9 mouse cellular contexts compared by ENCODE assay signal in genomic region chr12:76293192-76293591, GRCm38 (mm10). TPM values are rescaled to one million over a fixed set of nuclear protein-coding genes. Genes with fewer than 3 reads are reported as not detected.
DNase-seq lines count a peak whose midpoint lies in the region; ATAC-seq and TF ChIP-seq lines count a peak whose summit lies in the region.
"Had no signal": no experiment of that assay in that cellular context is flagged by ENCODE, and none has a peak within 500 bp of the region (broad histone marks: within the 10 kb centered on the region; RNA-seq: fewer than 3 reads in every experiment).

No protein-coding gene starts in this region.

- H3K4me3 ChIP-seq in liver, embryonic 14.5 days (ENCODE audit: insufficient read depth in 1 of 2, low read depth in 2 of 2, low read length in 2 of 2): no peak overlapping the region
- H3K4me3 ChIP-seq: hindbrain, embryonic 15.5 days had no signal

- no peaks in the 10 kb centered on the region for H3K4me1 ChIP-seq in liver, embryonic 14.5 days (replicated peaks; ENCODE audit: control insufficient read depth in 2 of 2, insufficient read depth in 2 of 2, low read length in 1 of 2)
- H3K4me1 ChIP-seq: hindbrain, embryonic 15.5 days had no signal

- TF ChIP-seq EP300 in liver, embryonic 14.5 days (IDR thresholded peaks at IDR 0.05; ENCODE audit: low read depth): no peak

- peak; percentile 43 for DNase-seq in cerebellum, adult 11 months
- peak; percentile 38 for DNase-seq in ovary, postnatal 14 days (ENCODE audit: low spot score)
- no peak for DNase-seq in ovary, adult 18-20 months (ENCODE audit: low spot score)
- DNase-seq in cerebellum, adult 8-10 months: peak; percentile 63
- no peak for DNase-seq in liver, embryonic 14.5 days (ENCODE audit: low read depth in 3 of 3, low spot score in 3 of 3)
- DNase-seq in right cerebral cortex, postnatal 4 days: peak; percentile 72

- TF ChIP-seq CTCF in liver, embryonic 14.5 days (IDR thresholded peaks at IDR 0.05; ENCODE audit: low read depth): peak; percentile 83

- WGBS in liver, embryonic 14.5 days (ENCODE audit: insufficient replicate concordance): 53% methylated on average over 7 of the region's 7 CpGs

- H3K9me3 ChIP-seq in liver, embryonic 14.5 days (ENCODE audit: control insufficient read depth, low read length): no peaks in the 10 kb centered on the region
- H3K9me3 ChIP-seq: hindbrain, embryonic 15.5 days had no signal

- no peak for ATAC-seq in cerebellum, adult (ENCODE audit: insufficient number of reproducible peaks, low FRiP score, low TSS enrichment)
- ATAC-seq in granulocyte monocyte progenitor cell, adult 5-6 weeks (replicated peaks; ENCODE audit: poor library complexity, severe bottlenecking): peak; percentile 40
- ATAC-seq in liver, embryonic 14.5 days (ENCODE audit: insufficient read depth): no peak

- no peak overlapping the region for H3K4me2 ChIP-seq in liver, embryonic 14.5 days (ENCODE audit: low read depth)
- H3K4me2 ChIP-seq: hindbrain, embryonic 15.5 days had no signal

- no peaks in the 10 kb centered on the region for H3K27me3 ChIP-seq in liver, embryonic 14.5 days (ENCODE audit: control insufficient read depth, insufficient read depth, low read length)
- H3K27me3 ChIP-seq: hindbrain, embryonic 15.5 days had no signal

- no peak overlapping the region for H3K27ac ChIP-seq in liver, embryonic 14.5 days
- H3K27ac ChIP-seq: hindbrain, embryonic 15.5 days had no signal

- no peak overlapping the region for H3K9ac ChIP-seq in liver, embryonic 14.5 days (replicated peaks)
- H3K9ac ChIP-seq: hindbrain, embryonic 15.5 days had no signal

- H3K36me3 ChIP-seq in liver, embryonic 14.5 days (replicated peaks; ENCODE audit: control insufficient read depth, insufficient read depth, low read depth): peaks cover 47% of the 10 kb centered on the region

RNA-seq across cellular contexts. Expression of gene Akap5, which starts 31.5 kb away (rescaled TPM):
- 0.17 TPM in 1 of 2 replicates, not detected in the other for total RNA-seq in granulocyte monocyte progenitor cell, adult 5-6 weeks (2014; fragmentation: Nextera tagmentation)
- 0.21 and 0.30 TPM in 2 replicates for total RNA-seq in granulocyte monocyte progenitor cell, adult 5-6 weeks (2017)
- 0.21 and 0.32 TPM in 2 replicates for polyA plus RNA-seq in liver, embryonic 14.5 days (2012; rRNA removed)
- polyA plus RNA-seq in liver, embryonic 14.5 days (2014; fragmentation: Nextera tagmentation; extraction: Ambion mirVana): 0.14 and 0.25 TPM in 2 replicates

RNA-seq across cellular contexts. Expression of gene Mthfd1, which starts 38.1 kb away (rescaled TPM):
- total RNA-seq in granulocyte monocyte progenitor cell, adult 5-6 weeks (2014; fragmentation: Nextera tagmentation): 47.7 and 79.3 TPM in 2 replicates
- 106 and 111 TPM in 2 replicates for total RNA-seq in granulocyte monocyte progenitor cell, adult 5-6 weeks (2017)
- polyA plus RNA-seq in liver, embryonic 14.5 days (2012; rRNA removed): 37.5 and 58.5 TPM in 2 replicates
- polyA plus RNA-seq in liver, embryonic 14.5 days (2014; fragmentation: Nextera tagmentation; extraction: Ambion mirVana): 83.5 and 92.8 TPM in 2 replicates

RNA-seq across cellular contexts. Expression of gene Tex21, which starts 46.6 kb away (rescaled TPM):
- total RNA-seq in granulocyte monocyte progenitor cell, adult 5-6 weeks (2014; fragmentation: Nextera tagmentation): not detected in 2 replicates
- not detected in 2 replicates for total RNA-seq in granulocyte monocyte progenitor cell, adult 5-6 weeks (2017)
- 0.04 TPM in 1 of 2 replicates, not detected in the other for polyA plus RNA-seq in liver, embryonic 14.5 days (2012; rRNA removed)
- polyA plus RNA-seq in liver, embryonic 14.5 days (2014; fragmentation: Nextera tagmentation; extraction: Ambion mirVana): 0.14 TPM in 1 of 2 replicates, not detected in the other
- polyA plus RNA-seq: hindbrain, embryonic 15.5 days had no signal

Comparison
In these comparisons a context has a peak if more than half of its experiments do, and no peak if none do; other contexts are left out.
1. DNase-seq: peak in cerebellum, adult 11 months (single experiment), ovary, postnatal 14 days (single experiment), cerebellum, adult 8-10 months (single experiment) and right cerebral cortex, postnatal 4 days (single experiment); none in ovary, adult 18-20 months (single experiment) and liver, embryonic 14.5 days (0 of 3).